In the genomic region with DNA sequence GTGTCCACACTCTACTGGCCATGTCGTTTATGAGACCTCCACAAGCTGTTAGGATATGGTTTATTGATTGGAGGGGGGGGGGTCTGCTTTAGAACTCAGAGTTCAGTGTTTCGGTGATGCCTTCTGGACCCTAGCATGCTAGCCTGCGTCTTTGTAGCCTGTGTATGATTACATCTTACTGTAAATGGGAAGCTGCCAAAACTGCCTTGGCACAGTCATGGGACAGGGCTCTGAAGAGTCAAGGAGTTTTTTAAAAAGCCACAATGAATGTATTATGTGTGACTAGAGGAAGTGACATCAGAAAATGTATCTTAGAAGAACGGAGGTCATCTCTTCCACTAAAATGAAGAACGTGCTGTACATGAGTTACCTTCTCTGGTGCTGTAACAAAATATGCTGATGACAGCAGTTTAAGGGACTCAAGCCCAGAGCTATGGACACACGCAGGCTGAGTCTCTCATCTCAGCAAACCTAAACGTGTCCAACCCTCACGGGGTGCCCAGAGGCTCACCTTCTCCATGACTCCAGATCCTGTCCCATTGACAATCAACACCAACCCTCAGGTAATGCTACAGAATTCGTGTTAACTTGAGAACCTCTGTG, we compare ENCODE assay signal across 22 mouse cellular contexts. TPM values are rescaled to one million over a fixed set of nuclear protein-coding genes. Genes with fewer than 3 reads are reported as not detected.
DNase-seq lines count a peak whose midpoint lies in the region; ATAC-seq and TF ChIP-seq lines count a peak whose summit lies in the region.
"Had no signal": no experiment of that assay in that cellular context is flagged by ENCODE, and none has a peak within 500 bp of the region (broad histone marks: within the 10 kb centered on the region; RNA-seq: fewer than 3 reads in every experiment).

No protein-coding gene starts in this region.

- 52% methylated on average over 9 of the region's 9 CpGs for WGBS in lung, embryonic 15.5 days
- 52% methylated on average over 9 of the region's 9 CpGs for WGBS in lung, adult 2 months
- 59% methylated on average over 9 of the region's 9 CpGs for WGBS in macrophage (ENCODE audit: missing documents)
- WGBS in hindbrain, embryonic 13.5 days = 83% methylated on average over 9 of the region's 9 CpGs

- no peak for TF ChIP-seq CTCF in lung, adult 2 months (IDR thresholded peaks at IDR 0.05; ENCODE audit: insufficient read depth, low read length)
- no peak for TF ChIP-seq CTCF in MEL (IDR thresholded peaks at IDR 0.05 in 2 of 3, conservative IDR thresholded peaks at IDR 0.05 in 1 of 3; ENCODE audit: control insufficient read depth in 1 of 3, insufficient read depth in 1 of 3, low read depth in 2 of 3, low read length in 3 of 3, poor library complexity in 1 of 3, severe bottlenecking in 1 of 3)

- H3K9ac ChIP-seq in lung, embryonic 15.5 days = no peak overlapping the region
- peak overlapping the region; percentile 37; the same call in 1 of the 2 replicates for H3K9ac ChIP-seq in MEL (ENCODE audit: control insufficient read depth, low read depth, low read length, poor library complexity, severe bottlenecking)
- H3K9ac ChIP-seq in hindbrain, embryonic 13.5 days = no peak overlapping the region
- H3K9ac ChIP-seq: embryonic facial prominence, embryonic 13.5 days; heart, embryonic 13.5 days; liver, embryonic 12.5 days; neural tube, embryonic 12.5 days; stomach, embryonic 15.5 days had no signal

- no peak for TF ChIP-seq EP300 in MEL (IDR thresholded peaks at IDR 0.05; ENCODE audit: low read depth in 1 of 2, low read length in 2 of 2)

- no peaks in the 10 kb centered on the region for H3K36me3 ChIP-seq in lung, embryonic 15.5 days
- H3K36me3 ChIP-seq in MEL (ENCODE audit: control insufficient read depth in 1 of 2, insufficient read depth in 2 of 2, low read length in 2 of 2) (peaks cover 0 to 12% of the 10 kb centered on the region in 2 experiments; a peak in 2 of 4 replicates), macrophage (ENCODE audit: inconsistent target) (no peaks in the 10 kb centered on the region)
- H3K36me3 ChIP-seq in hindbrain, embryonic 13.5 days = no peaks in the 10 kb centered on the region
- H3K36me3 ChIP-seq: embryonic facial prominence, embryonic 13.5 days; forebrain, embryonic 10.5 days; heart, embryonic 13.5 days; limb, embryonic 10.5 days; liver, embryonic 12.5 days; neural tube, embryonic 12.5 days; stomach, embryonic 15.5 days had no signal

- no peak for TF ChIP-seq POLR2A in lung, adult 2 months (IDR thresholded peaks at IDR 0.05; ENCODE audit: borderline replicate concordance, extremely low read depth, low read depth, low read length)
- no peak for TF ChIP-seq POLR2A in MEL (IDR thresholded peaks at IDR 0.05; ENCODE audit: control insufficient read depth in 1 of 2, insufficient read depth in 1 of 2, low read depth in 1 of 2, low read length in 2 of 2, poor library complexity in 1 of 2)

- H3K4me1 ChIP-seq in lung, embryonic 15.5 days = 0 out of 2 replicates have a peak, but pooled peaks cover 6% of the 10 kb centered on the region
- no peaks in the 10 kb centered on the region for H3K4me1 ChIP-seq in lung, adult 2 months (ENCODE audit: control insufficient read depth, insufficient read depth, low read length)
- H3K4me1 ChIP-seq in MEL (ENCODE audit: control insufficient read depth in 1 of 2, insufficient read depth in 2 of 2, low read length in 2 of 2) = peaks cover 10 to 21% of the 10 kb centered on the region in 2 experiments
- H3K4me1 ChIP-seq in hindbrain, embryonic 13.5 days (replicated peaks) = no peaks in the 10 kb centered on the region
- H3K4me1 ChIP-seq: embryonic facial prominence, embryonic 13.5 days; heart, embryonic 13.5 days; liver, embryonic 12.5 days; neural tube, embryonic 12.5 days; stomach, embryonic 15.5 days had no signal

- no peak for TF ChIP-seq RAD21 in MEL (IDR thresholded peaks at IDR 0.05; ENCODE audit: low read depth, low read length)

- peak; percentile 59 for ATAC-seq in lung, embryonic 15.5 days (ENCODE audit: borderline replicate concordance, extremely low read depth, low FRiP score, low TSS enrichment)
- ATAC-seq in hindbrain, embryonic 13.5 days (ENCODE audit: low FRiP score) = no peak
- ATAC-seq: liver, embryonic 12.5 days had no signal

- H3K27me3 ChIP-seq in lung, embryonic 15.5 days = no peaks in the 10 kb centered on the region
- H3K27me3 ChIP-seq in MEL (ENCODE audit: control insufficient read depth in 1 of 2, insufficient read depth in 2 of 2, low read length in 2 of 2) = no peaks in the 10 kb centered on the region
- no peaks in the 10 kb centered on the region for H3K27me3 ChIP-seq in hindbrain, embryonic 13.5 days
- H3K27me3 ChIP-seq: embryonic facial prominence, embryonic 13.5 days; heart, embryonic 13.5 days; liver, embryonic 12.5 days; neural tube, embryonic 12.5 days; stomach, embryonic 15.5 days had no signal

- DNase-seq in cerebellum, postnatal 10 days = peak; percentile 16 to 26
- no peak for DNase-seq in cerebellum, adult 11 months
- no peak for DNase-seq in lung, adult 2 months
- peak; percentile 77 for DNase-seq in MEL (ENCODE audit: low read depth, low spot score)
- no peak for DNase-seq in gastrocnemius, postnatal 25 days
- DNase-seq: adrenal gland, adult 2 months; B cell, adult 2 months; cerebellum, adult 2 months; gastrocnemius, postnatal 10 days; kidney, postnatal 10 days had no signal

- H3K9me3 ChIP-seq in lung, embryonic 15.5 days = no peaks in the 10 kb centered on the region
- H3K9me3 ChIP-seq in MEL (replicated peaks; ENCODE audit: insufficient read depth, low read length) = no peaks in the 10 kb centered on the region
- H3K9me3 ChIP-seq in hindbrain, embryonic 13.5 days = no peaks in the 10 kb centered on the region
- H3K9me3 ChIP-seq: embryonic facial prominence, embryonic 13.5 days; forebrain, embryonic 10.5 days; limb, embryonic 10.5 days; liver, embryonic 12.5 days; neural tube, embryonic 12.5 days; stomach, embryonic 15.5 days had no signal

- H3K4me3 ChIP-seq in lung, embryonic 15.5 days = no peak overlapping the region
- H3K4me3 ChIP-seq in lung, adult 2 months (replicated peaks; ENCODE audit: extremely low read depth, low read depth, low read length) = no peak overlapping the region
- peak overlapping the region; percentile 33 to 34; a peak in 3 of 4 replicates for H3K4me3 ChIP-seq in MEL (ENCODE audit: control insufficient read depth in 1 of 2, insufficient read depth in 1 of 2, low read depth in 2 of 2, low read length in 2 of 2)
- no peak overlapping the region for H3K4me3 ChIP-seq in macrophage (ENCODE audit: inconsistent target)
- no peak overlapping the region for H3K4me3 ChIP-seq in hindbrain, embryonic 13.5 days
- H3K4me3 ChIP-seq: embryonic facial prominence, embryonic 13.5 days; forebrain, embryonic 10.5 days; heart, embryonic 13.5 days; layer of hippocampus, adult 2 months; left cerebral cortex, adult 2 months; limb, embryonic 10.5 days; liver, embryonic 12.5 days; neural tube, embryonic 12.5 days; stomach, embryonic 15.5 days had no signal

- H3K79me2 ChIP-seq in MEL (ENCODE audit: control insufficient read depth, insufficient read depth, low read length, poor library complexity) (no peaks in the 10 kb centered on the region), macrophage (ENCODE audit: inconsistent target) (no peaks in the 10 kb centered on the region)

- H3K27ac ChIP-seq in lung, embryonic 15.5 days = no peak overlapping the region
- H3K27ac ChIP-seq in MEL (ENCODE audit: control insufficient read depth, low read depth, low read length) (peak overlapping the region; percentile 53), macrophage (peak overlapping the region; percentile 82)
- H3K27ac ChIP-seq in hindbrain, embryonic 13.5 days = no peak overlapping the region
- H3K27ac ChIP-seq: embryonic facial prominence, embryonic 13.5 days; forebrain, embryonic 10.5 days; heart, embryonic 13.5 days; layer of hippocampus, adult 2 months; left cerebral cortex, adult 2 months; limb, embryonic 10.5 days; liver, embryonic 12.5 days; neural tube, embryonic 12.5 days; stomach, embryonic 15.5 days had no signal

- H3K4me2 ChIP-seq in lung, embryonic 15.5 days = no peak overlapping the region
- H3K4me2 ChIP-seq in hindbrain, embryonic 13.5 days = no peak overlapping the region
- H3K4me2 ChIP-seq: embryonic facial prominence, embryonic 13.5 days; heart, embryonic 13.5 days; liver, embryonic 12.5 days; neural tube, embryonic 12.5 days; stomach, embryonic 15.5 days had no signal

TF ChIP-seq in MEL, 35 proteins besides CTCF, POLR2A, EP300 and RAD21:
- TF ChIP-seq MAFK (IDR thresholded peaks at IDR 0.05; ENCODE audit: borderline replicate concordance, low read depth, low read length) (peak; percentile 91), UBTF (IDR thresholded peaks at IDR 0.05; ENCODE audit: borderline replicate concordance, insufficient read depth, low read depth, low read length) (no peak), ETS1 (IDR thresholded peaks at IDR 0.05; ENCODE audit: low read depth, low read length) (peak; percentile 67; the same call in 1 of the 2 replicates), NRF1 (IDR thresholded peaks at IDR 0.05; ENCODE audit: insufficient read depth, low read depth, low read length, poor library complexity, severe bottlenecking) (no peak)

RNA-seq across cellular contexts. Expression of a gene that starts 26.4 kb away (rescaled TPM):
- 75.4 and 82.5 TPM in 2 replicates for polyA plus RNA-seq in lung, embryonic 15.5 days (2015; fragmentation: Nextera tagmentation; extraction: Ambion mirVana)
- 8.3 and 18.2 TPM in 2 replicates for polyA plus RNA-seq in lung, adult 2 months (2012; rRNA removed)
- 14.8 and 22.2 TPM in 2 replicates for total RNA-seq in MEL (2012; rRNA removed)
- 10 to 100 TPM; 29.9 to 61.4 TPM for polyA plus RNA-seq in MEL (2012; ENCODE audit: insufficient read depth in 1 of 2, insufficient read length in 2 of 2, low read depth in 1 of 2, low replicate concordance in 2 of 2, missing spikeins in 1 of 2)
- total RNA-seq in macrophage (2018; cell fraction: chromatin; rRNA removed) = 10 to 100 TPM; 12.7 to 70.7 (median 40.7) TPM
- total RNA-seq in macrophage (2018; cell fraction: cytosol; rRNA removed) = 10 to 100 TPM; 29.3 to 50.1 (median 44.0) TPM
- 10 to 100 TPM; 18.5 to 57.6 (median 32.7) TPM for total RNA-seq in macrophage (2018; cell fraction: nucleus; rRNA removed)
- polyA plus RNA-seq in macrophage (2018) = 36.0 to 44.8 TPM (median 38.1 TPM) in 3 replicates
- polyA plus RNA-seq in hindbrain, embryonic 13.5 days (2015; fragmentation: Nextera tagmentation; extraction: Ambion mirVana) = 69.1 and 70.6 TPM in 2 replicates
- 10 to 100 TPM; 40.1 to 42.3 TPM for total RNA-seq in gastrocnemius, postnatal 25 days (2021)

Comparison
In these comparisons a context has a peak if more than half of its experiments do, and no peak if none do; other contexts are left out.
1. DNase-seq: peak in cerebellum, postnatal 10 days (2 of 2) and MEL (single experiment); none in cerebellum, adult 11 months (single experiment), lung, adult 2 months (single experiment) and gastrocnemius, postnatal 25 days (single experiment).
2. H3K27ac ChIP-seq: peak in MEL (single experiment) and macrophage (single experiment); none in lung, embryonic 15.5 days (single experiment) and hindbrain, embryonic 13.5 days (single experiment).
3. H3K4me3 ChIP-seq: peak in MEL (2 of 2); none in lung, embryonic 15.5 days (single experiment), lung, adult 2 months (single experiment), macrophage (single experiment) and hindbrain, embryonic 13.5 days (single experiment).